Mouse (Mus musculus) kidney, adult 2 months (tissue): Measurements from ENCODE around the gene Psmd12.

Experiments
- CTCF ChIP-seq: fragments of 200-500 bp; conservative IDR thresholded peaks from 2 replicates; pipeline ENCODE4 v1.5.1; 2011; ENCODE audit warnings: low read depth, mild to moderate bottlenecking, control low read depth, low read length, moderate library complexity, mixed read lengths; ENCODE audit not compliant: insufficient read depth, insufficient read length
- POLR2A ChIP-seq: fragments of 200-500 bp; IDR thresholded peaks from one replicate; pipeline ENCODE4 v1.6.1; 2011; ENCODE audit warnings: low read depth, low read length, control low read depth

GRCm38 (mm10) chr11:107518645-107519429 is 39.6 kb downstream of the Psmd12 start:
- TF ChIP-seq CTCF (no peak), POLR2A (no peak)
